17 mouse cellular contexts compared by ENCODE assay signal in genomic region chr12:61826311-61826710, GRCm38 (mm10).
A peak's percentile ranks its signal among the peaks of the same experiment; 100 is the strongest.
DNase-seq lines count a peak whose midpoint lies in the region; ATAC-seq and TF ChIP-seq lines count a peak whose summit lies in the region.
"Had no signal": no experiment of that assay in that cellular context is flagged by ENCODE, and none has a peak within 500 bp of the region (broad histone marks: within the 10 kb centered on the region; RNA-seq: fewer than 3 reads in every experiment).

No protein-coding gene starts in this region.

- in situ Hi-C loops in CH12.LX (cut with MboI; ENCODE audit: low pct_ligation_motif_present, low pct_unique_long_range_greater_than_20kb, low sequenced_read_pairs), result no loop called here
- in situ Hi-C loops in ES-E14 (cut with MboI; ENCODE audit: low sequenced_read_pairs in 2 of 2, unreplicated experiment in 2 of 2), result no loop called here

- peak; percentile 59 for TF ChIP-seq CTCF in kidney, postnatal 0 days (IDR thresholded peaks at IDR 0.05; ENCODE audit: low read depth)
- no peak for TF ChIP-seq CTCF in CH12.LX (conservative IDR thresholded peaks at IDR 0.05 in 1 of 2, IDR thresholded peaks at IDR 0.05 in 1 of 2; ENCODE audit: low read depth in 2 of 2, low read length in 2 of 2)

- H3K27ac ChIP-seq in kidney, postnatal 0 days, result no peak overlapping the region
- H3K27ac ChIP-seq in CH12.LX (ENCODE audit: insufficient read depth, low read depth) (no peak overlapping the region), ES-E14 (ENCODE audit: insufficient read depth, low read depth, low read length, poor library complexity, severe bottlenecking) (no peak overlapping the region)
- H3K27ac ChIP-seq: forebrain, embryonic 10.5 days; heart, embryonic 13.5 days; midbrain, embryonic 15.5 days; neural tube, embryonic 13.5 days had no signal

- no peaks in the 10 kb centered on the region for H3K9me3 ChIP-seq in kidney, postnatal 0 days (replicated peaks; ENCODE audit: low read length)
- H3K9me3 ChIP-seq in CH12.LX (replicated peaks; ENCODE audit: low read length) (peaks cover 5% of the 10 kb centered on the region), ES-E14 (ENCODE audit: control insufficient read depth, insufficient read depth, low read depth, low read length) (no peaks in the 10 kb centered on the region)
- H3K9me3 ChIP-seq: forebrain, embryonic 10.5 days; heart, embryonic 13.5 days; midbrain, embryonic 15.5 days; neural tube, embryonic 13.5 days had no signal

- DNase-seq in kidney, postnatal 0 days (ENCODE audit: low spot score), result peak; percentile 41
- no peak for DNase-seq in kidney, adult 8-10 months
- no peak for DNase-seq in CH12.LX (ENCODE audit: extremely low read depth)
- peak; percentile 12 for DNase-seq in ES-E14 (ENCODE audit: low read depth, low spot score)
- DNase-seq in embryo, embryonic 10.5 days (ENCODE audit: low spot score), result peak; percentile 28
- no peak for DNase-seq in right cerebral cortex, adult 18-20 months
- no peak for DNase-seq in cerebellum, adult 11 months
- DNase-seq: adrenal gland, postnatal 25 days; gastrocnemius, postnatal 14 days; kidney, postnatal 36 days; lung, postnatal 36 days had no signal

- no peak overlapping the region for H3K4me2 ChIP-seq in kidney, postnatal 0 days (ENCODE audit: low read length)
- H3K4me2 ChIP-seq in CH12.LX (ENCODE audit: insufficient read depth, low read depth, poor library complexity, severe bottlenecking), result no peak overlapping the region
- H3K4me2 ChIP-seq: heart, embryonic 13.5 days; liver, embryonic 11.5 days; midbrain, embryonic 15.5 days; neural tube, embryonic 13.5 days had no signal

- H3K27me3 ChIP-seq in kidney, postnatal 0 days (ENCODE audit: insufficient read depth, low read length), result no peaks in the 10 kb centered on the region
- no peaks in the 10 kb centered on the region for H3K27me3 ChIP-seq in CH12.LX (replicated peaks)
- H3K27me3 ChIP-seq: heart, embryonic 13.5 days; midbrain, embryonic 15.5 days; neural tube, embryonic 13.5 days had no signal

- dilution Hi-C loops in CH12.LX (cut with MboI; ENCODE audit: extremely low pct_ligation_motif_present, extremely low pct_unique_long_range_greater_than_20kb, low sequenced_read_pairs), result no loop called here

- 17% methylated on average over 1 of the region's 1 CpGs for WGBS in kidney, postnatal 0 days

- H3K4me1 ChIP-seq in kidney, postnatal 0 days (replicated peaks; ENCODE audit: insufficient read depth, low read length), result no peaks in the 10 kb centered on the region
- H3K4me1 ChIP-seq in CH12.LX (ENCODE audit: control insufficient read depth in 1 of 2, insufficient read depth in 2 of 2), result no peaks in the 10 kb centered on the region
- no peaks in the 10 kb centered on the region for H3K4me1 ChIP-seq in ES-E14 (ENCODE audit: control insufficient read depth in 2 of 2, insufficient read depth in 2 of 2, low read length in 2 of 2, poor library complexity in 1 of 2)
- H3K4me1 ChIP-seq: forebrain, embryonic 10.5 days; heart, embryonic 13.5 days; midbrain, embryonic 15.5 days; neural tube, embryonic 13.5 days had no signal

- TF ChIP-seq RAD21 in CH12.LX (IDR thresholded peaks at IDR 0.05; ENCODE audit: low read depth, low read length), result peak; percentile 3

- H3K79me2 ChIP-seq in CH12.LX (replicated peaks; ENCODE audit: control insufficient read depth, extremely low read depth, insufficient read depth, poor library complexity, severe bottlenecking), result no peaks in the 10 kb centered on the region

- no peak for TF ChIP-seq POLR2A in CH12.LX (IDR thresholded peaks at IDR 0.05; ENCODE audit: low read depth, low read length)

- no peaks in the 10 kb centered on the region for H3K36me3 ChIP-seq in kidney, postnatal 0 days (ENCODE audit: insufficient read depth, low read length)
- H3K36me3 ChIP-seq in CH12.LX (replicated peaks in 1 of 2; ENCODE audit: control insufficient read depth in 1 of 2, insufficient read depth in 1 of 2, low read length in 1 of 2) (no peaks in the 10 kb centered on the region), ES-E14 (ENCODE audit: control insufficient read depth, insufficient read depth, low read length, poor library complexity, severe bottlenecking) (no peaks in the 10 kb centered on the region)
- H3K36me3 ChIP-seq: forebrain, embryonic 10.5 days; heart, embryonic 13.5 days; midbrain, embryonic 15.5 days; neural tube, embryonic 13.5 days had no signal

- no peak for ATAC-seq in kidney, postnatal 0 days (replicated peaks; ENCODE audit: low FRiP score, low read depth)
- ATAC-seq in erythroblast, adult 5-6 weeks (replicated peaks; ENCODE audit: low FRiP score, poor library complexity, severe bottlenecking), result no peak
- ATAC-seq: midbrain, embryonic 15.5 days had no signal

- TF ChIP-seq EP300 in CH12.LX (IDR thresholded peaks at IDR 0.05; ENCODE audit: low read length), result no peak

- no peak overlapping the region for H3K4me3 ChIP-seq in kidney, postnatal 0 days (replicated peaks; ENCODE audit: low read depth, low read length)
- H3K4me3 ChIP-seq in CH12.LX (replicated peaks in 1 of 3; ENCODE audit: low read depth in 2 of 3, low read length in 2 of 3, poor library complexity in 1 of 3) (no peak overlapping the region), ES-E14 (ENCODE audit: insufficient read depth in 1 of 2, low read depth in 1 of 2, low read length in 2 of 2, poor library complexity in 1 of 2, severe bottlenecking in 1 of 2) (no peak overlapping the region)
- H3K4me3 ChIP-seq: forebrain, embryonic 10.5 days; heart, embryonic 13.5 days; midbrain, embryonic 15.5 days; neural tube, embryonic 13.5 days had no signal

- H3K9ac ChIP-seq in kidney, postnatal 0 days (ENCODE audit: low read depth, low read length), result no peak overlapping the region
- H3K9ac ChIP-seq in CH12.LX (ENCODE audit: insufficient read depth, low read depth) (no peak overlapping the region), ES-E14 (ENCODE audit: insufficient read depth, low read depth, low read length, poor library complexity, severe bottlenecking) (no peak overlapping the region)
- H3K9ac ChIP-seq: heart, embryonic 13.5 days; midbrain, embryonic 15.5 days; neural tube, embryonic 13.5 days had no signal

TF ChIP-seq in CH12.LX, 34 proteins besides CTCF, POLR2A, EP300 and RAD21:
- TF ChIP-seq ZMIZ1 (IDR thresholded peaks at IDR 0.05; ENCODE audit: low read depth, low read length) (no peak), MAFK (IDR thresholded peaks at IDR 0.05; ENCODE audit: insufficient replicate concordance, low read length) (no peak), CHD2 (IDR thresholded peaks at IDR 0.05; ENCODE audit: low read length) (no peak), TCF12 (IDR thresholded peaks at IDR 0.05; ENCODE audit: low read depth, low read length) (no peak), ZKSCAN1 (IDR thresholded peaks at IDR 0.05; ENCODE audit: borderline replicate concordance, low read depth, low read length) (no peak), GABPA (IDR thresholded peaks at IDR 0.05; ENCODE audit: insufficient replicate concordance, low read depth, low read length) (no peak), ELF1 (IDR thresholded peaks at IDR 0.05; ENCODE audit: low read depth, low read length) (no peak)

TF ChIP-seq in ES-E14, 5 proteins besides CTCF, POLR2A, EP300 and RAD21:
- TF ChIP-seq ZNF384 (IDR thresholded peaks at IDR 0.05; ENCODE audit: low read depth, low read length) (no peak), ZC3H11A (IDR thresholded peaks at IDR 0.05; ENCODE audit: borderline replicate concordance, low read depth, low read length) (peak; percentile 64; the same call in 1 of the 2 replicates)
TF ChIP-seq in ES-E14: peak in this region for 1.

Comparison
In these comparisons a context has a peak if more than half of its experiments do, and no peak if none do; other contexts are left out.
1. DNase-seq: peak in kidney, postnatal 0 days (single experiment), ES-E14 (single experiment) and embryo, embryonic 10.5 days (single experiment); none in kidney, adult 8-10 months (0 of 2), CH12.LX (single experiment), right cerebral cortex, adult 18-20 months (single experiment) and cerebellum, adult 11 months (single experiment).